Mouse (Mus musculus) neural tube, embryonic 13.5 days (tissue): Measurements from ENCODE around the gene Ccdc8. TPM values are rescaled to one million over a fixed set of nuclear protein-coding genes. Genes with fewer than 3 reads are reported as not detected.

ENCODE experiments used
- ATAC-seq: fragments of 200-750 bp; cut with Nextera tagmentation; 2 replicates; pipeline ENCODE4 v1.8.0; 2017; ENCODE audit warnings: low read depth, mild to moderate bottlenecking, moderate TSS enrichment, moderate library complexity
- H3K27ac ChIP-seq: fragments of 300-500 bp; sonication (generic); replicated peaks from 2 replicates; pipeline ENCODE4 v1.5.1; 2015; ENCODE audit warnings: moderate library complexity, mild to moderate bottlenecking, inconsistent platforms
- H3K27me3 ChIP-seq: fragments of 300-500 bp; sonication (generic); 2 replicates; pipeline ENCODE4 v1.6.1; 2015; ENCODE audit warnings: mild to moderate bottlenecking, inconsistent platforms
- H3K36me3 ChIP-seq: fragments of 300-500 bp; sonication (generic); 2 replicates; pipeline ENCODE4 v1.6.1; 2015; ENCODE audit warnings: mild to moderate bottlenecking, inconsistent platforms
- H3K4me1 ChIP-seq: fragments of 300-500 bp; sonication (generic); replicated peaks from 2 replicates; pipeline ENCODE4 v1.6.1; 2015; ENCODE audit warnings: inconsistent platforms
- H3K4me2 ChIP-seq: fragments of 300-500 bp; sonication (generic); 2 replicates; pipeline ENCODE4 v1.6.1; 2015; ENCODE audit warnings: inconsistent platforms, mild to moderate bottlenecking, moderate library complexity
- H3K4me3 ChIP-seq: fragments of 300-500 bp; sonication (generic); 2 replicates; pipeline ENCODE4 v1.5.1; 2015; ENCODE audit warnings: mild to moderate bottlenecking, inconsistent platforms
- H3K9ac ChIP-seq: fragments of 300-500 bp; sonication (generic); 2 replicates; pipeline ENCODE4 v1.6.1; 2015; ENCODE audit warnings: moderate library complexity, mild to moderate bottlenecking, inconsistent platforms
- H3K9me3 ChIP-seq: fragments of 300-500 bp; sonication (generic); 2 replicates; pipeline ENCODE4 v1.6.1; 2016; ENCODE audit warnings: inconsistent platforms
- WGBS: fragments of 180-500 bp; shearing (Covaris S2); methylation state at CpG from one replicate; pipeline ENCODE4 v1.1.7; 2015; 5-methylcytosine and 5-hydroxymethylcytosine counted together
- polyA plus RNA-seq: library from polyadenylated mRNA; unstranded; fragments of >200 nt; fragmentation: Nextera tagmentation; extraction: Ambion mirVana; gene quantifications from 2 replicates; pipeline ENCODE4 v1.2.1, GENCODE M21; 2015

Ccdc8 gene
- polyA plus RNA-seq, 1 experiment from 2014 or later, result 6.6 TPM

GRCm38 (mm10) chr7:17038018-17038695 lies 45.6 kb downstream of the Ccdc8 start:
- Histone ChIP-seq H3K9me3 (no peaks in the 10 kb centered on the region), H3K27ac (no peak overlapping the region)
- 39% methylated on average over 9 of the region's 9 CpGs for WGBS

DNA sequence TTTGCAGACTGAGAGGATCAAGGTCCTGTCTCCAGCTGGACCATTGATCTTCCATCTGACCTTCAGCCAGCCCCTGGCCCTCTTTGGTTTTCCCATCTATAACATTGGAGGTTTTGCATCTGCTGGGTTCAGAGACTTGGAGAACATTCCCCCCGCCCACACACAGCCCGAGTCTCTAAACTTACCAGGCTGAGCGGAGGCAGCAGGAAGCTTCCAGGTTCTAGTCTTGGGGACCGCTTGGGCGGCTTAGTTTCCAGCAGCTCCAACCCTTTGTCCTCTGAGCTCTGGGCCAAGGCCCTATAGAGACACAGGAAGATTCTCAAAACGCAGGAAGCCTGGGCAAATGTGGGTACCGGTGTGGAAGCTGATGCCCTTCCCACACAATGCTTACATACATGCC lies 46.9 kb downstream of the Ccdc8 start:
- Histone ChIP-seq H3K4me1 (peaks cover 8% of the 10 kb centered on the region; the same call in 1 of the 2 replicates), H3K4me2 (no peak overlapping the region), H3K27ac (no peak overlapping the region), H3K27me3 (no peaks in the 10 kb centered on the region), H3K4me3 (no peak overlapping the region), H3K9me3 (no peaks in the 10 kb centered on the region), H3K9ac (no peak overlapping the region), H3K36me3 (peaks cover 12% of the 10 kb centered on the region; the same call in 1 of the 2 replicates)
- 90% methylated on average over 7 of the region's 7 CpGs for WGBS
- ATAC-seq, result no peak

More at GRCm38 (mm10) chr7:17038018-17038695, 45.6 kb downstream of the Ccdc8 start:
- ATAC-seq, result peak; percentile 57; the same call in 1 of the 2 replicates
- Histone ChIP-seq H3K4me3 (no peak overlapping the region), H3K4me1 (peaks cover 8% of the 10 kb centered on the region; the same call in 1 of the 2 replicates), H3K36me3 (peaks cover 3% of the 10 kb centered on the region; the same call in 1 of the 2 replicates), H3K27me3 (no peaks in the 10 kb centered on the region), H3K9ac (no peak overlapping the region), H3K4me2 (no peak overlapping the region)

- no peak for ATAC-seq
- peaks cover 13% of the 10 kb centered on the region; the same call in 1 of the 2 replicates for H3K36me3 ChIP-seq
- no peak overlapping the region for H3K4me3 ChIP-seq
- no peak overlapping the region for H3K27ac ChIP-seq
- WGBS, result 66% methylated on average over 1 of the region's 1 CpGs
- no peak overlapping the region for H3K9ac ChIP-seq
- no peaks in the 10 kb centered on the region for H3K9me3 ChIP-seq
- no peak overlapping the region for H3K4me2 ChIP-seq
- no peaks in the 10 kb centered on the region for H3K4me1 ChIP-seq
- no peaks in the 10 kb centered on the region for H3K27me3 ChIP-seq
Observed at GRCm38 (mm10) chr7:17045743-17046142, 53.2 kb downstream of the Ccdc8 start.

Other genes with a start within 250 kb of the Ccdc8 start
- 8.8 and 9.0 TPM in 2 replicates for gene Slc1a5, start 211.4 kb upstream of the Ccdc8 start, polyA plus RNA-seq
- gene Strn4, start 176.8 kb upstream of the Ccdc8 start, polyA plus RNA-seq, result 155 and 174 TPM in 2 replicates
- gene Fkrp, start 176.0 kb upstream of the Ccdc8 start, polyA plus RNA-seq, result 40.0 and 45.9 TPM in 2 replicates
- 6.3 and 6.8 TPM in 2 replicates for gene Prkd2, start 149.8 kb upstream of the Ccdc8 start, polyA plus RNA-seq
- 3.7 and 3.9 TPM in 2 replicates for gene Dact3, start 117.4 kb upstream of the Ccdc8 start, polyA plus RNA-seq
- gene Gng8, start 100.9 kb upstream of the Ccdc8 start, polyA plus RNA-seq, result 15.4 and 24.1 TPM in 2 replicates
- 3.1 and 3.6 TPM in 2 replicates for gene Ptgir, start 86.2 kb upstream of the Ccdc8 start, polyA plus RNA-seq
- gene Calm3, start 68.6 kb upstream of the Ccdc8 start, polyA plus RNA-seq, result 275 and 297 TPM in 2 replicates
- gene Pnmal2, start 48.0 kb upstream of the Ccdc8 start, polyA plus RNA-seq, result 76.2 and 82.4 TPM in 2 replicates
- 37.6 and 39.7 TPM in 2 replicates for gene Pnmal1, start 33.0 kb upstream of the Ccdc8 start, polyA plus RNA-seq
- 3.3 and 3.5 TPM in 2 replicates for gene Gm42372, start 9.6 kb upstream of the Ccdc8 start, polyA plus RNA-seq
- 116 and 127 TPM in 2 replicates for gene Ppp5c, start 35.2 kb downstream of the Ccdc8 start, polyA plus RNA-seq
- gene Hif3a, start 69.7 kb downstream of the Ccdc8 start, polyA plus RNA-seq, result 4.3 and 5.2 TPM in 2 replicates
- 1.2 and 1.6 TPM in 2 replicates for gene Psg16, start 81.3 kb downstream of the Ccdc8 start, polyA plus RNA-seq
- not detected in 2 replicates for gene Ceacam3, start 157.6 kb downstream of the Ccdc8 start, polyA plus RNA-seq
- gene Psg29, start 210.8 kb downstream of the Ccdc8 start, polyA plus RNA-seq, result not detected in 2 replicates